Mouse (Mus musculus) small intestine, adult 10 weeks (tissue): ENCODE data around the gene Sec24b. TPM values are rescaled to one million over a fixed set of nuclear protein-coding genes. Genes with fewer than 3 reads are reported as not detected.

Source experiments
- polyA plus RNA-seq: library from polyadenylated mRNA; stranded (reverse); fragments of 350-450 nt; fragmentation: Illumina TruSeq; extraction: RNeasy Lipid Tissue Mini Kit (QIAGEN cat#74804); gene quantifications from one replicate; pipeline ENCODE4 v1.2.3, GENCODE M21; 2014; ENCODE audit warnings: low replicate concordance

Sec24b gene
- polyA plus RNA-seq = 35.6 TPM

DNA sequence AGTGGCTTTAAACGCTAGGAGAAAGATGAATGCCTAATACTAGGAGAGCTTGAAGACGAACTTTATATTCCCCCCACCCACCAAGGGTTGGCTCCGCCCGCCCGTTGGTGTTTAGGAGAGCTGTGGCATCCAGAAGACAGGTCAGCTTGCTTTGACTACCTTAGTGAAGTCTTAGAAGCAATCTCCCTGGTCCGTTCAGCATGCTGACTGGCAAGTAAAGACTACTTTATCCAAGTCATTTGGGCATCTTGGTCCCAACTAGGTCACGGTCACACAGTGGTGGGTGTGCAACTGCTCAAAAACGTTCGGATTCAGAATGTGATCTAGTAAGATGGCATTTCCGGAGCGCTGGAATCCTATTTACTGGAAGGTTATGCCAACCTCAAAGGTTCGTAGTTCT, at the start of gene Sec24b:
Gene Sec24b, minus strand, starts transcription at position 273 of the 400 bp plus-strand sequence.

DNA sequence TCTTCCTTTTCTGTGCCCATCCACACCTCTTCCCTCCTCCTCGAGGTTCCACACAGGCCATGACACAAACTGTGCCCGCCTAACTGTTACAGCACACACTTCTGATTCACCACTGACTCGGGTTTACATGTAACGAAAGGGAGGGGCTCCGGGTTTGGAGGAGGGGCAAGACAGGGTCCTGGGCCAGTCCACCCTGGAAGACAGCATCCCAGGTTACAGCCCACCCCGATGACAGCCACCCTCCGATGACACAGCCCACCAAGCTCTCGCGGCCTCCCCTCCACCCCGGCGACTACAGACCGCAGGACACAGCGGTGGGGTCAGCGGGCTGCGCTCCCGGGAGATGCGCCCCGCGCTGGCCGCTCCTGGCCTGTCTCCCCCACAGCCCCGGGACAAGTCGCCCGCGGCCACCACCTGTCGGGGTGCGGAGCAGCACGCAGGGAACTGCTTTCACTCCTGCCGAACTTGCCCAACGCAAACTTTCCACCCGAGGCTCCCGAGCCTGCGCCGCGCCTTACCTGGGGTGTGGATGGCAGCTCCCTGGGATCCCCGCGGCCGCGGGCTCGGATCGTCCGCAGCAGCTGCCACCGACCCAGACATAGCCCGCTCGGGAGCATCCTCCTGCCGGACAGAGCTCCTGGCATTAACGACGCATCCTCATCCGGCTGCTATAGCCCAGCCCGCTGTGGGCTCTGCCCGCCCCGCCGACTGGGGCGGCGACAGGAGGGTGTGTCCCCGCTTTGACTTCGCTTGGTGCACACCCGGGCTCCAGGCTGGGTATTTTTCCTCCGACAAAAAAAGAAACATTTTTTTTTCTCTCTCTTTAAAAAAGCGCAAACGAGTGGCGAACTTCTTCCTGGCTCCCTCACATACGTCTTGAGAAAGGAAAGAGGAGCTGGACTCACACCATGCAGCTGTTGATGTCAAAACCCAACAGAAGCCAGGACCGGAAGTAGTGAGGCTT, 91.6 kb downstream of the Sec24b start, which contains the start of gene Mcub:
Gene Mcub, minus strand, starts transcription at position 775 of the 964 bp plus-strand sequence.

Other genes starting within 250 kb of the Sec24b start
- gene Rrh, start 239.0 kb downstream of the Sec24b start, polyA plus RNA-seq = not detected
- 55.9 TPM for gene Gar1, start 230.2 kb downstream of the Sec24b start, polyA plus RNA-seq
- gene Cfi, start 225.7 kb downstream of the Sec24b start, polyA plus RNA-seq = 3.8 TPM
- gene Pla2g12a, start 182.9 kb downstream of the Sec24b start, polyA plus RNA-seq = 7.2 TPM
- 353 TPM for gene Casp6, start 160.1 kb downstream of the Sec24b start, polyA plus RNA-seq
- gene Mcub, start 91.3 kb downstream of the Sec24b start, polyA plus RNA-seq = 1.9 TPM
- gene Col25a1, start 69.9 kb upstream of the Sec24b start, polyA plus RNA-seq = 0.93 TPM